In genomic region chr13:20816385-20816784, GRCm38 (mm10) we compare ENCODE assay signal across 20 mouse cellular contexts. TPM values are rescaled to one million over a fixed set of nuclear protein-coding genes. Genes with fewer than 3 reads are reported as not detected.
DNase-seq lines count a peak whose midpoint lies in the region; TF ChIP-seq lines count a peak whose summit lies in the region.
"Had no signal": no experiment of that assay in that cellular context is flagged by ENCODE, and none has a peak within 500 bp of the region (broad histone marks: within the 10 kb centered on the region; RNA-seq: fewer than 3 reads in every experiment).

No protein-coding gene starts in this region.

- H3K36me3 ChIP-seq in CH12.LX (replicated peaks in 1 of 2; ENCODE audit: control insufficient read depth in 1 of 2, insufficient read depth in 1 of 2, low read length in 1 of 2): no peaks in the 10 kb centered on the region
- H3K36me3 ChIP-seq: embryonic facial prominence, embryonic 12.5 days; forebrain, embryonic 12.5 days; heart, embryonic 12.5 days; hindbrain, embryonic 15.5 days had no signal

- no peaks in the 10 kb centered on the region for H3K4me1 ChIP-seq in cerebellum, adult 2 months (ENCODE audit: control insufficient read depth, insufficient read depth, low read length)
- H3K4me1 ChIP-seq in lung, adult 2 months (ENCODE audit: control insufficient read depth, insufficient read depth, low read length): no peaks in the 10 kb centered on the region
- H3K4me1 ChIP-seq in CH12.LX (ENCODE audit: control insufficient read depth in 1 of 2, insufficient read depth in 2 of 2): no peaks in the 10 kb centered on the region
- H3K4me1 ChIP-seq: embryonic facial prominence, embryonic 12.5 days; forebrain, embryonic 12.5 days; heart, embryonic 12.5 days; hindbrain, embryonic 15.5 days had no signal

- no peak for DNase-seq in cerebellum, adult 2 months
- DNase-seq in cerebellum, adult 9-10 months: no peak
- no peak for DNase-seq in lung, adult 2 months
- DNase-seq in lung, postnatal 14 days: no peak
- peak; percentile 11 for DNase-seq in CH12.LX (ENCODE audit: extremely low read depth)
- peak; percentile 15 for DNase-seq in lung, postnatal 36 days
- DNase-seq in T-cell, adult 2 months (ENCODE audit: low spot score): no peak
- DNase-seq: adrenal gland, adult 8-10 months; adrenal gland, postnatal 36 days; B cell, adult 2 months; cerebellum, adult 8-10 months; cerebellum, postnatal 25 days; gastrocnemius, postnatal 10 days; heart, adult 2 months; heart, postnatal 36 days had no signal

- H3K27ac ChIP-seq in cerebellum, adult 2 months (ENCODE audit: insufficient read depth, low read length): no peak overlapping the region
- no peak overlapping the region for H3K27ac ChIP-seq in CH12.LX (ENCODE audit: insufficient read depth, low read depth)
- H3K27ac ChIP-seq: embryonic facial prominence, embryonic 12.5 days; forebrain, embryonic 12.5 days; heart, adult 2 months; hindbrain, embryonic 15.5 days had no signal

- in situ Hi-C loops in CH12.LX (cut with MboI; ENCODE audit: low pct_ligation_motif_present, low pct_unique_long_range_greater_than_20kb, low sequenced_read_pairs): no loop called here

- dilution Hi-C loops in CH12.LX (cut with MboI; ENCODE audit: extremely low pct_ligation_motif_present, extremely low pct_unique_long_range_greater_than_20kb, low sequenced_read_pairs): no loop called here

- H3K27me3 ChIP-seq in cerebellum, adult 2 months (ENCODE audit: control insufficient read depth, insufficient read depth, low read length): no peaks in the 10 kb centered on the region
- H3K27me3 ChIP-seq in CH12.LX (replicated peaks): no peaks in the 10 kb centered on the region
- H3K27me3 ChIP-seq: embryonic facial prominence, embryonic 12.5 days; forebrain, embryonic 12.5 days; heart, embryonic 12.5 days; hindbrain, embryonic 15.5 days; Patski had no signal

- no peaks in the 10 kb centered on the region for H3K79me2 ChIP-seq in CH12.LX (replicated peaks; ENCODE audit: control insufficient read depth, extremely low read depth, insufficient read depth, poor library complexity, severe bottlenecking)

- no peaks in the 10 kb centered on the region for H3K9me3 ChIP-seq in CH12.LX (replicated peaks; ENCODE audit: low read length)
- H3K9me3 ChIP-seq: embryonic facial prominence, embryonic 12.5 days; forebrain, embryonic 12.5 days; heart, embryonic 12.5 days; hindbrain, embryonic 15.5 days had no signal

- H3K9ac ChIP-seq in CH12.LX (ENCODE audit: insufficient read depth, low read depth): no peak overlapping the region
- H3K9ac ChIP-seq: embryonic facial prominence, embryonic 12.5 days; forebrain, embryonic 12.5 days; heart, embryonic 12.5 days; hindbrain, embryonic 15.5 days had no signal

- TF ChIP-seq EP300 in CH12.LX (IDR thresholded peaks at IDR 0.05; ENCODE audit: low read length): no peak

- TF ChIP-seq CTCF in cerebellum, adult 2 months (IDR thresholded peaks at IDR 0.05; ENCODE audit: borderline replicate concordance, insufficient read depth, low read depth, low read length): peak; percentile 16; the same call in 1 of the 2 replicates
- peak; percentile 19; the same call in 1 of the 2 replicates for TF ChIP-seq CTCF in lung, adult 2 months (IDR thresholded peaks at IDR 0.05; ENCODE audit: insufficient read depth, low read length)
- TF ChIP-seq CTCF in CH12.LX (conservative IDR thresholded peaks at IDR 0.05 in 1 of 2, IDR thresholded peaks at IDR 0.05 in 1 of 2; ENCODE audit: low read depth in 2 of 2, low read length in 2 of 2): peak in 1 of 2 experiments; percentile 39; a peak in 2 of 4 replicates

- no peak overlapping the region for H3K4me2 ChIP-seq in CH12.LX (ENCODE audit: insufficient read depth, low read depth, poor library complexity, severe bottlenecking)
- H3K4me2 ChIP-seq: embryonic facial prominence, embryonic 12.5 days; forebrain, embryonic 12.5 days; heart, embryonic 12.5 days; hindbrain, embryonic 15.5 days had no signal

- no peak overlapping the region for H3K4me3 ChIP-seq in cerebellum, adult 2 months (replicated peaks; ENCODE audit: insufficient read depth, low read depth, low read length)
- H3K4me3 ChIP-seq in lung, adult 2 months (replicated peaks; ENCODE audit: extremely low read depth, low read depth, low read length): no peak overlapping the region
- no peak overlapping the region for H3K4me3 ChIP-seq in CH12.LX (replicated peaks in 1 of 3; ENCODE audit: low read depth in 2 of 3, low read length in 2 of 3, poor library complexity in 1 of 3)
- H3K4me3 ChIP-seq: embryonic facial prominence, embryonic 12.5 days; forebrain, embryonic 12.5 days; heart, adult 2 months; heart, embryonic 12.5 days; hindbrain, embryonic 15.5 days had no signal

- TF ChIP-seq RAD21 in CH12.LX (IDR thresholded peaks at IDR 0.05; ENCODE audit: low read depth, low read length): no peak; the same call in none of the 2 replicates

- TF ChIP-seq POLR2A in cerebellum, adult 2 months (IDR thresholded peaks at IDR 0.05; ENCODE audit: borderline replicate concordance, insufficient read depth, low read length): no peak
- TF ChIP-seq POLR2A in lung, adult 2 months (IDR thresholded peaks at IDR 0.05; ENCODE audit: borderline replicate concordance, extremely low read depth, low read depth, low read length): no peak
- TF ChIP-seq POLR2A in CH12.LX (IDR thresholded peaks at IDR 0.05; ENCODE audit: low read depth, low read length): no peak

- 75% methylated on average over 1 of the region's 1 CpGs for WGBS in cerebellum, adult 2 months
- 56% methylated on average over 1 of the region's 1 CpGs for WGBS in lung, adult 2 months

TF ChIP-seq in CH12.LX, 34 proteins besides CTCF, POLR2A, EP300 and RAD21:
- TF ChIP-seq SIN3A (IDR thresholded peaks at IDR 0.05; ENCODE audit: low read length) (no peak), SMC3 (IDR thresholded peaks at IDR 0.05; ENCODE audit: low read depth, low read length) (peak; percentile 23)
TF ChIP-seq in CH12.LX: peak in this region for 1.

RNA-seq across cellular contexts. Expression of gene Aoah, which starts 22.5 kb away (rescaled TPM):
- polyA plus RNA-seq in cerebellum, adult 2 months (2012; rRNA removed): 0.23 and 0.25 TPM in 2 replicates
- polyA plus RNA-seq in lung, adult 2 months (2012; rRNA removed): 0.53 and 0.66 TPM in 2 replicates
- total RNA-seq in CH12.LX (2012; rRNA removed): 0.17 TPM in 1 of 2 replicates, not detected in the other
- not detected in 2 replicates for total RNA-seq in CH12.LX (2014; rRNA removed)
- not detected in 2 replicates for polyA plus RNA-seq in CH12.LX (2012; ENCODE audit: insufficient read length, low read depth)
- polyA plus RNA-seq: Patski had no signal

Comparison
In these comparisons a context has a peak if more than half of its experiments do, and no peak if none do; other contexts are left out.
1. DNase-seq: peak in CH12.LX (single experiment) and lung, postnatal 36 days (single experiment); none in cerebellum, adult 2 months (0 of 2), cerebellum, adult 9-10 months (single experiment), lung, adult 2 months (single experiment), lung, postnatal 14 days (single experiment) and T-cell, adult 2 months (single experiment).